34 mouse cellular contexts compared by ENCODE assay signal in the genomic region with DNA sequence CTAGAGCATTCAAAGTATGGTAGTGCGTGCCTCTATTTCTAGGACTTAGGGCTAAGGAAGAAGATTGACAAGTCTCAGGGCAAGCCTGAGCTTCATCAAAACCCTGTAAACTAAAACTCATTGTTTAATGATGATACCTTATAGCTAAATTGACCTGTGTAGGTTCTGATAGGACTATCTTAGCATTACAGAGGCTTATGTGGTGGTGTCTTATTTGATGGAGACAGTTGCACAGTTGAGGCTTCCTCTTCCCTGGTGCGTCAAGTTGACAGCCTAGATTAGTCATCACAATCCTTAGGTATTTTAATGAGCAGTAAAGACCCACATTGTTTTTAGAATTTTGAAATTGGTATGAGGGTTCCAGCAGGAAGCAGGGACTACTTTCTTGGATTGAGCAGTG.
"Had no signal": no experiment of that assay in that cellular context is flagged by ENCODE, and none has a peak within 500 bp of the region (broad histone marks: within the 10 kb centered on the region; RNA-seq: fewer than 3 reads in every experiment).

No protein-coding gene starts in this region.

- H3K9me3 ChIP-seq: heart, embryonic 10.5 days; heart, embryonic 12.5 days; heart, embryonic 13.5 days; heart, embryonic 15.5 days; hindbrain, embryonic 12.5 days; hindbrain, embryonic 13.5 days; hindbrain, embryonic 15.5 days; intestine, embryonic 15.5 days; kidney, embryonic 15.5 days had no signal

- H3K27ac ChIP-seq: heart, embryonic 10.5 days; heart, embryonic 13.5 days; heart, embryonic 15.5 days; hindbrain, embryonic 12.5 days; hindbrain, embryonic 13.5 days; hindbrain, embryonic 14.5 days; hindbrain, embryonic 15.5 days; hindbrain, postnatal 0 days; intestine, embryonic 15.5 days; kidney, embryonic 15.5 days; kidney, postnatal 0 days; layer of hippocampus, adult 2 months had no signal

- ATAC-seq: hindbrain, embryonic 16.5 days; hindbrain, postnatal 0 days; inflammation-experienced regulatory T-cells, adult 6 months; intestine, embryonic 15.5 days; intestine, embryonic 16.5 days; intestine, postnatal 0 days had no signal

- DNase-seq: heart, postnatal 10 days; heart, postnatal 14 days; heart, postnatal 36 days; heart, postnatal 4 days; kidney, adult 11 months; kidney, adult 18-20 months; kidney, adult 2 months; kidney, adult 8-10 months; kidney, adult 9 months; kidney, postnatal 10 days; kidney, postnatal 14 days; kidney, postnatal 25 days; kidney, postnatal 36 days; kidney, postnatal 4 days; layer of hippocampus, adult 9-11 months; layer of hippocampus, postnatal 36 days had no signal

- H3K4me2 ChIP-seq: heart, embryonic 11.5 days; heart, embryonic 12.5 days; heart, embryonic 13.5 days; heart, embryonic 15.5 days; hindbrain, embryonic 12.5 days; hindbrain, embryonic 13.5 days; hindbrain, embryonic 14.5 days; hindbrain, embryonic 15.5 days; intestine, embryonic 15.5 days; kidney, embryonic 15.5 days had no signal

- H3K4me3 ChIP-seq: heart, embryonic 10.5 days; heart, embryonic 12.5 days; heart, embryonic 13.5 days; heart, embryonic 15.5 days; hindbrain, embryonic 12.5 days; hindbrain, embryonic 13.5 days; hindbrain, embryonic 15.5 days; intestine, embryonic 15.5 days; kidney, embryonic 15.5 days; layer of hippocampus, adult 2 months had no signal

- H3K27me3 ChIP-seq: heart, embryonic 12.5 days; heart, embryonic 13.5 days; heart, embryonic 15.5 days; hindbrain, embryonic 12.5 days; hindbrain, embryonic 13.5 days; hindbrain, embryonic 15.5 days; intestine, embryonic 15.5 days; kidney, embryonic 15.5 days had no signal

- H3K36me3 ChIP-seq: hindbrain, embryonic 12.5 days; hindbrain, embryonic 15.5 days; intestine, embryonic 15.5 days had no signal

- H3K9ac ChIP-seq: heart, embryonic 12.5 days; heart, embryonic 13.5 days; heart, embryonic 15.5 days; hindbrain, embryonic 12.5 days; hindbrain, embryonic 13.5 days; hindbrain, embryonic 14.5 days; hindbrain, embryonic 15.5 days; intestine, embryonic 15.5 days; kidney, embryonic 15.5 days had no signal
